Mouse (Mus musculus): Measurements from ENCODE around the gene Olfr870.
"Not testable (repeated sequence)": the region's sequence is repeated elsewhere in the genome, so short reads cannot be mapped to it uniquely, and the experiment has no call there.

Gene Olfr870

GRCm38 (mm10) chr9:20173957-20174356 lies at the start of gene Olfr870:
Olfr870 (minus strand) TSS chr9:20174057.
- DNase-seq (ENCODE audit: low read depth, low spot score): no peak

- no peak for DNase-seq (ENCODE audit: low read depth, low spot score)
Measured at GRCm38 (mm10) chr9:20211907-20212306, 38.0 kb upstream of the Olfr870 start, which contains the start of gene Olfr871. Olfr871 (plus strand) TSS chr9:20212207.

- DNase-seq (ENCODE audit: low read depth, low spot score): no peak
Measured at GRCm38 (mm10) chr9:20211477-20211876, 37.6 kb upstream of the Olfr870 start.

GRCm38 (mm10) chr9:20210812-20211211 lies 37.0 kb upstream of the Olfr870 start:
- no peak for DNase-seq (ENCODE audit: low read depth, low spot score)

GRCm38 (mm10) chr9:20203413-20203984 lies 29.6 kb upstream of the Olfr870 start:
- not testable (repeated sequence) for DNase-seq (ENCODE audit: low read depth, low spot score)

- no peak for DNase-seq (ENCODE audit: low read depth, low spot score)
Measured at GRCm38 (mm10) chr9:20202131-20202530, 28.3 kb upstream of the Olfr870 start.

GRCm38 (mm10) chr9:20179463-20179862 lies 5.6 kb upstream of the Olfr870 start:
- no peak for DNase-seq (ENCODE audit: low read depth, low spot score)

- DNase-seq (ENCODE audit: low read depth, low spot score): no peak
Measured at GRCm38 (mm10) chr9:20149706-20150105, 24.2 kb downstream of the Olfr870 start.

- no peak for DNase-seq (ENCODE audit: low read depth, low spot score)
Measured at GRCm38 (mm10) chr9:20128709-20129108, 45.1 kb downstream of the Olfr870 start, which contains the start of gene Olfr869. Olfr869 (plus strand) TSS chr9:20129009.

Measured in retina, adult 2 months (tissue).